Mouse (Mus musculus) limb, embryonic 14.5 days (tissue): ENCODE results near the gene Ankrd63. TPM values are rescaled to one million over a fixed set of nuclear protein-coding genes. Genes with fewer than 3 reads are reported as not detected.

Source experiments
- ATAC-seq: fragments of 200-750 bp; cut with Nextera tagmentation; 2 replicates; pipeline ENCODE4 v1.8.0; 2017; ENCODE audit warnings: low read depth, moderate number of reproducible peaks, moderate TSS enrichment; ENCODE audit not compliant: low FRiP score
- DNase-seq: peaks from one replicate; pipeline ENCODE4 v3.0.0-alpha.2; 2015; ENCODE audit warnings: low spot score
- H3K27ac ChIP-seq: fragments of 300-500 bp; sonication (generic); replicated peaks from 2 replicates; pipeline ENCODE4 v1.5.1; 2014; ENCODE audit warnings: low read depth, mild to moderate bottlenecking, low read length, moderate library complexity, mixed read lengths
- H3K27me3 ChIP-seq: fragments of 300-500 bp; sonication (generic); 2 replicates; pipeline ENCODE4 v1.6.1; 2014; ENCODE audit warnings: low read length, mixed read lengths; ENCODE audit not compliant: control insufficient read depth, insufficient read depth
- H3K36me3 ChIP-seq: fragments of 300-500 bp; sonication (generic); 2 replicates; pipeline ENCODE4 v1.6.1; 2014; ENCODE audit warnings: mild to moderate bottlenecking, low read length, moderate library complexity, mixed read lengths; ENCODE audit not compliant: control insufficient read depth, insufficient read depth
- H3K4me1 ChIP-seq: fragments of 300-500 bp; sonication (generic); 2 replicates; pipeline ENCODE4 v1.6.1; 2014; ENCODE audit warnings: antibody characterized with exemption, low read length, mixed read lengths; ENCODE audit not compliant: control insufficient read depth, insufficient read depth
- H3K4me2 ChIP-seq: fragments of 300-500 bp; sonication (generic); replicated peaks from 2 replicates; pipeline ENCODE4 v1.6.1; 2014; ENCODE audit warnings: low read depth, mild to moderate bottlenecking, low read length, moderate library complexity; ENCODE audit not compliant: severe bottlenecking
- H3K4me3 ChIP-seq: fragments of 300-500 bp; sonication (generic); replicated peaks from 2 replicates; pipeline ENCODE4 v1.5.1; 2014; ENCODE audit warnings: low read length
- H3K9ac ChIP-seq: fragments of 300-500 bp; sonication (generic); 2 replicates; pipeline ENCODE4 v1.6.1; 2014; ENCODE audit warnings: mild to moderate bottlenecking, low read depth, low read length, moderate library complexity; ENCODE audit not compliant: severe bottlenecking
- H3K9me3 ChIP-seq: fragments of 300-500 bp; sonication (generic); 2 replicates; pipeline ENCODE4 v1.6.1; 2016; ENCODE audit warnings: low read length; ENCODE audit not compliant: control insufficient read depth
- POLR2A ChIP-seq: fragments of 200-500 bp; IDR thresholded peaks from 2 replicates; pipeline ENCODE4 v1.8.0; 2012; ENCODE audit warnings: inconsistent platforms, mild to moderate bottlenecking, moderate library complexity, borderline replicate concordance; ENCODE audit not compliant: insufficient read depth, insufficient read length; ENCODE audit errors: extremely low read depth
- WGBS: fragments of 180-500 bp; shearing (Covaris S2); extraction: QIAGEN DNeasy Blood & Tissue Kit; methylation state at CpG from one replicate; pipeline ENCODE4 v1.1.7; 2014; 5-methylcytosine and 5-hydroxymethylcytosine counted together
- polyA plus RNA-seq, 2 experiments: library from polyadenylated mRNA; depleted of rRNA in 1 of 2; stranded (reverse) in 1 of 2; unstranded in 1 of 2; fragments of >200 nt; fragmentation: Nextera tagmentation in 1 of 2; extraction: Ambion mirVana in 1 of 2; gene quantifications; 2 replicates each; pipeline versions ENCODE4 v1.2.1 to v1.2.3; 2012 to 2014

Ankrd63 gene
- polyA plus RNA-seq, 2 experiments, result 0.10 TPM; not detected in 1

DNA sequence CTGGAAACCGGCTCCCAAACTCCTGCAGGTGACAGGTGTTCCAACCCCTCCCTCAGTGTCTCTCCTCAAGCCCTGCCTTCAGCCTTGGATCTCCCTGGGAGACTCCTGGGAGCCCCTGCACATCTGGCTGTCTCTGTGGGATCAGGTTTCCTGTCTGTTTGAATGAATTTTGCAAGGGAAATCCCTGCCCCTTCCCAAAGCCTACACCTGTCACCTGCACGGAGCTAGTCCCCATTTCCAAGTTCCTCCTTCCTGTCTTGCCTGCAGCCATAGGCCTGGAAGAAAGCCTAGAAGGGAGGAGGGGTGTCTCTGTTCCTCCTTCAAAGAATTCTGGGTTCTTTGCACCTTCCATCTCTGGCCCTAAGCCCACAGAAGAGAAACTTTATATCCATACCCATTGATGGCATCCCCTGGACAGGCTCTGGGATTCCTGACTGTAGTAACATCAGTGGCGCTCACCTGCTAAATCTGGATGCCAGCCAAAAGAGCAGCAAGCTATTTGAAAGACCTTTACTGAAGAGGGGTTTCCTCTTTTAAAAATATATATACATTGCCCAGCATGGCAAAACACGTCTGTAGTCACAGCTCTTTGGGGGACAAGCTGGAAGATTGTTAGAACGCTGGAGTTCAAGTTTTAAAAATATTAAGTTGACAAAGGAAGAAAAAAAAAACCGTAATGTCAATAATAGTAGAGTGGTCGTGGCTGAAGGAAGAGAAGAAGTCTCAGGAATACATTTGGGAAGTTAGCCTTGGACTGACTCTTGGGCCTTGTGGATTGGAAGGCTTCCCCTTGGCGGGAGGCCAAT is 26.3 kb upstream of the Ankrd63 start:
- no peak for TF ChIP-seq POLR2A
- no peak overlapping the region for H3K4me2 ChIP-seq
- no peak for ATAC-seq
- WGBS, result 24% methylated on average over 8 of the region's 8 CpGs
- no peaks in the 10 kb centered on the region for H3K9me3 ChIP-seq
- no peak overlapping the region for H3K4me3 ChIP-seq
- DNase-seq, result no peak
- no peaks in the 10 kb centered on the region for H3K36me3 ChIP-seq
- no peak overlapping the region for H3K27ac ChIP-seq
- H3K4me1 ChIP-seq, result peaks cover 10% of the 10 kb centered on the region
- H3K27me3 ChIP-seq, result 0 out of 2 replicates have a peak, but pooled peaks cover 4% of the 10 kb centered on the region
- H3K9ac ChIP-seq, result no peak overlapping the region

DNA sequence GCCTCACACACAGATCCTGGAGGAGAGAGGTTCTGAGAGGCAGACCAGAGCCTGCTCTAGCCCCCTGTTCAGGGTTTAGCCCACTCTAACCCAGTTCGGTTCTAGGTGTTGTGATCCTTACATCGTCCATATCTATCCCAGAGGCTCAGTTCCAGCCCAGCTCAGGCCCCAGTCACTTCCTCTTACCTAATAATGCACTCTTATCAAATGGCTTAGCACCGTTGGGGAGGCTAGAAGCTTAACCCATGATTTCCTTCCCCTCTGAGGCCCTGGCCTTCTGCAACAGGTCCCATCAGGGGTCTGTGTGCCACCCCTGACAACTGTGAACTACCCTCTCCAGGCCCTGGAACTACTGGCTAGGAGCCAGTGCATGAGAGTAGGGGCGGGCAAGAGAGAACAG is 25.4 kb upstream of the Ankrd63 start:
- Histone ChIP-seq H3K27ac (no peak overlapping the region), H3K4me1 (peaks cover 10% of the 10 kb centered on the region), H3K36me3 (no peaks in the 10 kb centered on the region), H3K27me3 (0 out of 2 replicates have a peak, but pooled peaks cover 4% of the 10 kb centered on the region), H3K9ac (no peak overlapping the region), H3K4me2 (no peak overlapping the region), H3K4me3 (no peak overlapping the region), H3K9me3 (no peaks in the 10 kb centered on the region)
- DNase-seq, result no peak
- no peak for ATAC-seq
- 45% methylated on average over 4 of the region's 4 CpGs for WGBS
- TF ChIP-seq POLR2A, result no peak

DNA sequence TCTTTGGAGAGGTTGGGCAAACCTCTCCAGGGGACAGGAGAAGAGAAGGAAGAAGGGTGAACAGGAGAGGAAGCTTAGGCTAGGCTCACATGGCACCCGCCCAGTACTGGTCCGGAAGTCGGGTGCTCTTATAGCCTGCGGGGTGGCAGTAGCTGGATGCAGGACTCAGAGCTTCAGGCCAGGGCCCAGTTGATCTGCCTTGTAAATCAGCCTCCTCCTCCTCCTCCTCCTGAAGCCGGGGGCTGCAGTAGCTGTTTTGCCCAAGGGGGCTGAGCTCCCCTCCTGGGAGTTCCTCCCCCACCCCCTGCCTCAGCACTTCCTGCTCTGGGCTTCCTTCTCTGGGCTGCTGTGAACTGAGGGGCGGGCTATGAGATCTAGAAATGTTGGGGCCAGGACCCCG is 24.6 kb upstream of the Ankrd63 start, which contains the start of gene Plcb2:
Gene Plcb2, minus strand, starts transcription at position 102 of the 400 bp plus-strand sequence.
- Histone ChIP-seq H3K9ac (no peak within 1 kb of the TSS; the same call in 1 of the 2 replicates), H3K27me3 (0 out of 2 replicates have a peak, but pooled peaks cover 4% of the 10 kb centered on the region)
- no peak for DNase-seq

DNA sequence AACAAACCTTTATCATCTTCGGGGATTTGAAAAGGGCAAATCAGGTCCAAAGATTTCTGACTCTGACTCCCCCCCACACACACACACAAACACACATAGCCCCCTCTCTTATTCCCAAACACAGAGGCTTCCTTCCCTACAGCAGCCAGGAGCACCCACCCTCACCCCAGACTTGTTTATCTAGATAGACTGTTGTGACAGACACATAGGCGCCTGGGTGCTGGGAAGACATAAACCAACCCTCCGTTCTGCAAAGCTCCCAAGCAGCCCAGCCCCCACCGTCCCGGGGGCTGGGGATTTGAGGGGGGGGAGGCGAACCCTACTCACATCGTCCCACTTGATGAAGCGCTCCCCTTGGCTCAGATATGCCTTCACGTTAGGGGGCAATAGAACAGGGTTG is 24.1 kb upstream of the Ankrd63 start:
- Histone ChIP-seq H3K4me1 (peaks cover 10% of the 10 kb centered on the region), H3K36me3 (no peaks in the 10 kb centered on the region), H3K4me3 (no peak overlapping the region), H3K27ac (no peak overlapping the region), H3K9me3 (no peaks in the 10 kb centered on the region), H3K27me3 (0 out of 2 replicates have a peak, but pooled peaks cover 4% of the 10 kb centered on the region), H3K9ac (no peak overlapping the region; the same call in 1 of the 2 replicates), H3K4me2 (0 out of 2 replicates have a peak overlapping the region, but pooled peaks have one; percentile 5)
- 26% methylated on average over 9 of the region's 9 CpGs for WGBS
- TF ChIP-seq POLR2A, result no peak
- no peak for ATAC-seq
- no peak for DNase-seq

More for the DNA sequence above, 24.6 kb upstream of the Ankrd63 start, which contains the start of gene Plcb2:
- TF ChIP-seq POLR2A, result no peak
- 0 out of 2 replicates have a peak within 1 kb of the TSS, but pooled peaks have one; percentile 5 for H3K4me2 ChIP-seq
- no peak for ATAC-seq
- peaks cover 10% of the 10 kb centered on the region for H3K4me1 ChIP-seq
- no peak within 1 kb of the TSS for H3K4me3 ChIP-seq
- no peak within 1 kb of the TSS for H3K27ac ChIP-seq
- H3K9me3 ChIP-seq, result no peaks in the 10 kb centered on the region
- no peaks in the 10 kb centered on the region for H3K36me3 ChIP-seq
- 16% methylated on average over 6 of the region's 7 CpGs for WGBS

DNA sequence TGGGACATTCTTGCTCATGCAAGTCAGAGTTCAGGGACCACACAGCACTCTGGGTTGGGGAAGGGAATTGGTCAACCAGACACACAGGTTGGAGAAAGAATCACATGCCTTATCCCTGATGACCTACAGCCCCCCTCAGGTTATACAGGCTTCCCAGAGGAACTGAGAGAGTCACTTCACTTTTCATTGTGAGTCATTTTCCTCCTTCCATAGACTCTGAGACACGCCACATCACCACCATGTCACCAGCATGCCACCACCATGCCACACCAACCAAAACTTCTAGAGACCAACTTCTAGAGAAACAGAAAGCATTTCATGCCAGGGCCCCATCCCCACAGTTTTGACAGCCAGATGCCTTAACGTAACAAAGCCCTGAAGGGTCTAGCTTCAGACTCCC is 23.1 kb upstream of the Ankrd63 start:
- no peak for DNase-seq
- WGBS, result 79% methylated on average over 2 of the region's 2 CpGs
- TF ChIP-seq POLR2A, result no peak
- Histone ChIP-seq H3K4me1 (peaks cover 10% of the 10 kb centered on the region), H3K27ac (no peak overlapping the region), H3K36me3 (no peaks in the 10 kb centered on the region), H3K9ac (no peak overlapping the region), H3K9me3 (no peaks in the 10 kb centered on the region), H3K4me3 (no peak overlapping the region), H3K4me2 (no peak overlapping the region), H3K27me3 (0 out of 2 replicates have a peak, but pooled peaks cover 4% of the 10 kb centered on the region)
- ATAC-seq, result no peak
